Mouse (Mus musculus): Measurements from ENCODE around the gene Hcls1. TPM values are rescaled to one million over a fixed set of nuclear protein-coding genes. Genes with fewer than 3 reads are reported as not detected.

The Hcls1 gene
- total RNA-seq, 2 experiments from 2014 or later, result 4.5 to 4.8 TPM

DNA sequence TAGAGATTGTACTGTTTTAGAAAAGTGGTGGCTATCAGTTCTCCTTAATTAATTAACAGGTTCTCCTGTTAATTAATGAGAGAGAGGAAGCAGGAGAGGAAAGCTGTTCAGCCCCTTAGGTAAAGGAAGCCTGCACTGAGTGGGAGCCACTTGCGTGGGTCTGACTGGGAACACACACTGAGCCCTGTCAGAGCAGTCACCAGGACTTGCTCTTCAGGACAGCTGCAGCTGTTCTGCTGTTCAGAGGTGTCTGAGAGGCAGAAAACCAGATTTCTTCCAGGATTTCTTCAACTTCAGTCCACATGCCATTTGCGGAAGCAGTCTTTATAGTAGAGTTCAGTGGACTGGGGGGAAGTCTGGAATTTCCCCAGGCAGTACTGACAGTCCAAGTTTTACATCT, 52.6 kb downstream of the Hcls1 start:
- DNase-seq (ENCODE audit: low spot score in 2 of 2), result no peak

DNA sequence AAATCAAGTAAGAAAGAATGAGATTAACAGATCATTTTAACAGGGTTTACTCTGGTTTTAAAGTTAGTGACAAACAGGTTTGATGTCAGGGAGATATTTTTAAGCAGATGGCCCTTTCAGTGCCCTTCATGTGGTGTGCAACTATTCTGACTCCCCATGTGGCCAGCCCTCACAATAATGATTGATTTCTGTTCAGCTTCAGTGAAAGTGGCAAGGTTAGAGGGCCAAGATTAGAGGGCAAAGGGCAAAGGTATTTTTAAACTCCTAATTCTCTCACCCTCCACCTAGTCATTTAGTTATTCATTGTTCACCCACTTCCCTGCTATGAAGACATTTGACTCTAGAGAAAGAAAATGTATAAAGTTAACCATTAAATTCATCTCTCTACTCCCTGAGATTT, 53.3 kb downstream of the Hcls1 start:
- no peak for DNase-seq (ENCODE audit: low spot score in 2 of 2)

DNA sequence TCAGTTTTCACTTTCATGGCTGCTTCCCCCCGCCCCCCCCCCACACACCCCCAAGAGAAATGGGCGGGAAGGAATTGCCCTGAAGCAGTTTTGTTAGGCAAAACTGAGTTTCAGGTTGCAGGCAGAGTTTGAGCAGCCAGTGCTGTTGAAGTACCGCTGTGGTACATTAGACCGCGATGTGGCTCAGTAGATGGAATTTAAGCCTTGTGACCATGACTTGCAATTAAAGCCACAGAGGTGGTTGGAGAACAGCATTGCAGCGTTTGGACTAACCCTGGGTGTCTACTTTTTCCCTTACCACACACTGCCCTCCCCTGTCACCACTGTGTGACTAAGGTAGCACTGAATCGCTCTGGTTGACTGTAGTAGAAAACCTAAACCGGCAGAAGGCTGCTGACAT, 54.7 kb downstream of the Hcls1 start:
- DNase-seq (ENCODE audit: low spot score in 2 of 2), result no peak

DNA sequence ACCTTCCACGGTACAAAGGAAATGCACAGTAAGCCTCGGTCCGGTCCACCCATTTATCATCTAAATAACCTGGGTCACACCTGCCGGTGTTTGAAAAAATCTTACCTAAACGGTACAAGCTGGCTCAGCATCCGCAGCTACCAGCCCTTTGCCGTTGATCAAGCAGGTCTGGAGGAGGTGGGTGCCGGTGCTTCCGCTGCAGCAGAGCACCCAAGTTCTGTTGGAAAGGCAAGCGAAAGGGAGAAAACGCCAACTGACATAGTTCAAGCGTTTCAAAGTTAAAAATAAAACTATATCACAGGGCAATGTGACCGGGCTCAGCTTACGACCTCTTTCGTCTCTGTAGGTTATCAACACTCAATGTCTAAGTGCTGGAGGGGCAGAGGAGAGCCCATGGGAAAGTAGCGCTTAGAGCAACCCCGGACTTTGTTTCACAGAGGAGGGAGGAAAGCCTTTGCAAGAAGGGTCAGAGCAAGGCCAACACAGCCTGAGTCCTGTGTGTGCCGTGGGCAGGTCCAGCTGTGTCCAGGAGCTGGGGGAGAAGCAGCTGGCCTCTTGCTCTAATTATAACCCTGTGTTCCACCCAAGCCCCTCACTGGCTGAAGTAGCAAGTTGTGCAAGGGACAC, 55.3 kb downstream of the Hcls1 start, which contains the start of gene Fbxo40:
Gene Fbxo40, minus strand, starts transcription at position 469 of the 627 bp plus-strand sequence.
- DNase-seq (ENCODE audit: low spot score in 2 of 2), result no peak

DNA sequence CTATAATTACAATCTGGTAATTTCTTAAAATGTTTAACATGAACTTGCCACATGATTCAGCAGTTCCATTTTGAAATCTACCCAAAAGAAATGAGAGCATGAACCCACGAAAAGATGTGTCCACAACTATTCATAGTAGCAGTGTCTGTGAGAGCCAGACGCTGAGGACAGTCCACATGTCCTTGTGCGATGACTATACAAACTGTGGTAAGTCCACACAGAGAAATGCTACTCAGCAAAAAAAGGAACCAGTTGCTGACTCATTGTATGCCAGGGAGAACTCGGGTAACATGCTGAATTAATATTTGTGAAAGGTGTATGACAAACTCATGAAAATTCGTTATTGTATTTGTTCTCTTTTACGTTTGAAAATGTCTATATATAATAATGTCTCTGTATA, 62.9 kb downstream of the Hcls1 start:
- no peak for DNase-seq (ENCODE audit: low spot score in 2 of 2)

DNA sequence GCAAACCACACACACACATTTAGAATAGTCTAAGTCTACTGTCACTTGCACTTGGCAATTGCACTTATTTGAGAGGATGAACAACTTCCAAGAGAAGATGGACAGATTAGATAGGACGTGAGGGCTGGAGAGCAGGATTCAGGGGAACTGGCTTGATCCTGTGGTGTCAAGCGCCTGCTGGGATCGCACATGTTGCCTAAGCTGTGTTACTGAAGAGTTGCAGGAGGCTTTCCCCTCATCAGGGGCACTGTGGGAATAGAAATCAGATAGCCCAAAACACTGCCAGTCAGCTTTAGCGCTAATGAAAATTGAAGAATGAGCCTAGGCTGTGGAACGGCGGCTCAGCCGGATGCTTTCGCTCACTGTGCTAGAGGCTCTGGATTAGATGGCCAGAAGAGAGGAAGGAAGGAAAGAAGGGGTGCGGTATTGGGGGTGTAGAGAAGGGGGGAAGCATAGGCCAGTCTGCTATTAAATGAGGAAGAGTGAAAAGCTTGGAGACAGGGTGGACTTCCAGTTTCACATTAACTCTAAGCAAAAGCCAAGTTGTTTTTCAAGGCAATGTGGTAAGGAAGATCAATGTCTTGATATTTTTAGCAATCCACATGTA, 64.7 kb downstream of the Hcls1 start:
- DNase-seq (ENCODE audit: low spot score in 2 of 2), result no peak

DNA sequence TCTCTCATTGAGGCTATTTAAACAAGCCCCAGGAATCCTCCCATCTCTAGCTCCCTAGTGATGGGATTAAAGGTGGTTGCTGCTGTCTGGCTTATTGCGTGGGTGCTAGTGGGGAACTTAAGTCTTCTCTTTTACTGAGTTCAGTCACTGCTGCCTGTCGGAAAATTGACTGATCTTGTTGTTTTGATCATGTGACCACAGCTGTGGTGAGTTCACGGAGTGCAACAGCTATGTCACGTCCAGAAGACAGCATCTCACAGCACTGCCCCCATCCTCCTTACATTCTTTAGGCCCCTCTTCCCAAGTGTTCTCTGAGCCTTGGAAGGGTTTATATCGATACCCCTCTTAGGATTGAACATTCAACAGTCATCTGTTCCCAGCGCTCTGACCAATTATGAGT, 74.5 kb downstream of the Hcls1 start:
- no peak for DNase-seq (ENCODE audit: low spot score in 2 of 2)

DNA sequence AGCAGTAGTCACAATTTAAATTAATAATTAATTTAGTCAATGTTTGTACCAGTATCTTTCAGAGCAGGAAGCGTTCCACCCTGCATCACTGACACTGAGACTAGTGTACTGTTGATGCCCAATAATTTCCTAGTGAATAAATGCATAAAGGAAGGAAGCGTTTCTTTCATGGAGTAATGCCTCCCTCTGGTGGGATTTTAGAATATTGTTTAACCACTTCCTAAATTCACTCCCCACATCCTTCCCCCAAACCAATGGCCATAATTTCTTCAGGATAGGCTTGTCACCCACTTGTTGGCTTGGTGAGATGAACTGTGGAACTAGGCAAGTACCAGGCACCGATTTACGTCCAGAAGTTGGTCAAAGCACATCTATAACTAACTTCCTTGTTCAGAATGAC, 75.6 kb downstream of the Hcls1 start:
- peak; percentile 20 to 79 for DNase-seq (ENCODE audit: low spot score in 2 of 2)

DNA sequence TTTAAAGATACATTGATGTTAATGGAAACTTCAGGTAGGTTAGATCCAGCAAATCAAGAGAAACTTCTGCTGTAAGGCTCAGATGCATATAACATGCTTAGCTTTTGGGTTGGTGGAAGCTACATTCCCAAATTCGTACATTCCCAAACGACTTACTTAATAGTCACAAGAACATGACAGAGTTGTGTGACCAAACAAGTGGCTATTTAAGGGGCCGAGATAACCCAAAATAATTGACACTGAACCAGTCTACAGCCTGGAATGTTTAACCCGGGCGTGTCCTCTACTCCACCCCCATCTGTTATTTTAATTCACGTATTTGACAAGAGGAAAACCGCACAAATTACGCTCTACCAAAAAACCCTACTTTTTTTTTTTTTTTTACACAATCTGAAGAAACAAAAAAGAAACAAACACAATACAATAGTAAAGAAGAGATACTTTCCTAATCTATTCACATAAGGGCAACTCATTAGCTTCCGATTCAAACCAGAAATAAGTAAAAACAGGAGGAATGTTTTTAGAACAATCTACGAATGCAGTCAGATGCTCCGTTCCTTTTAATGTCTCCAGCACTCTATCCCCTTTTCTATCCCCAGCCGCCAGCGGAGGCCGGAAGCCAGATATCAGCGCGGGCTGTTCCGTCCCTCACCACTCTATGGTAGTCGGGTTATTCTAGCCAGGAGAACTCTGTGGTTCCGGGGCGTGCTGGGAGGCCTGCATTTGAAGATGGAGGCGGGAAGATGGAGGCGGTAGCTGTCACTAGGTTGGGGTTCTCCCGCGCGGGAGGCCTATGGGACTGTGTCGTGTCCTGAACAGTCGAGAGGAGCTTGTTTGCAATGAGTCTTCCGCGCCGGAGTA, 76.5 kb downstream of the Hcls1 start, which contains the start of gene Polq:
Gene Polq, plus strand, starts transcription at position 726 of the 861 bp plus-strand sequence.
- peak; percentile 87 to 97 for DNase-seq (ENCODE audit: low spot score in 2 of 2)

DNA sequence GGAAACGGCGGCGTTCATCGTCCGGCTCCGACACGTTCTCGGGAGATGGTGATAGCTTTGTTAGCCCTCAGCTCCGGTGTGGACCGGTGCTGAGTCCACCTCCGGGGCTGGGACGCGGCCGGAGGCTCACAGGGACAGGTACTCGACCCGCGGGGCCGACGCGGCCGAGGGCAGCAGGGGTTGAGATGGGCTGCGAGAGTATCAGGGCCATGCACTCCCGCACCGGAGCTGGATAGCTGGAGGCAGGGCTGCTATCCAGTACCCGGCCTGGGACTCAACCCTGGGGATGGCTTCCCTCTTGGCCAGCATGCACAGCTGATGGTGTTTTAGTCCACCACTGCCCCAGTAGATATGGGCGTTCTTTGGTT, 77.1 kb downstream of the Hcls1 start:
- no peak for DNase-seq (ENCODE audit: low spot score in 2 of 2)

DNA sequence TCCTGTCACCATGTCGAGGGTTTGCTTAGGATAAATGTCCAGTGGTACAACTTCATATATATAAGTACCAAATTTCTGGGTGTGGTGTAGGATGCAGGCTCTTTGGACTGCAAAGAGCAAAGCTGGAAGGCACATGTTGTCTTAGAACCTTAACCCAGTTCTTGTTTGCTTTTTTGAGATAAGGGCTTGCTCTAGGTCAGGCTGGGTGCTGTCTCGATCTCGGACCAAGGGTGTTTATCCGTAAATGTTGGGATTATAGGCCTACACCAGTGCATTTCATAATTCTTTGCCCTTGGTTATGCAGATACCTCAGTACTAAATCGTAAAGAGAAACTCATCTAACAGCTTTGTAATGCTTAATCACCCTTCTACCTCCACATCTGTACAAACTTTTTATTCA, 77.6 kb downstream of the Hcls1 start:
- no peak for DNase-seq (ENCODE audit: low spot score in 2 of 2)

Other genes starting within 250 kb of the Hcls1 start
- gene Ildr1, start 241.0 kb upstream of the Hcls1 start, total RNA-seq (2021), result under 1 TPM; 0.18 to 0.45 TPM
- 10 to 100 TPM; 45.1 to 46.1 TPM for gene Slc15a2, start 150.0 kb upstream of the Hcls1 start, total RNA-seq (2021)
- gene Iqcb1, start 106.6 kb upstream of the Hcls1 start, total RNA-seq (2021), result 10 to 100 TPM; 33.1 to 33.4 TPM
- gene Eaf2, start 60.0 kb upstream of the Hcls1 start, total RNA-seq (2021), result 1 to 10 TPM; 1.5 to 3.0 TPM
- 10 to 100 TPM; 68.8 to 73.3 TPM for gene Golgb1, start 59.8 kb upstream of the Hcls1 start, total RNA-seq (2021)
- gene Fbxo40, start 55.5 kb downstream of the Hcls1 start, total RNA-seq (2021), result under 1 TPM in 1 of 2 experiments, not detected in 1; 0.33 TPM
- 1 to 10 TPM; 1.6 to 2.1 TPM for gene Polq, start 76.8 kb downstream of the Hcls1 start, total RNA-seq (2021)

All from layer of hippocampus, postnatal 14 days (tissue).